Mouse (Mus musculus): Measurements from ENCODE around the gene Sec16b.

Sec16b gene

DNA sequence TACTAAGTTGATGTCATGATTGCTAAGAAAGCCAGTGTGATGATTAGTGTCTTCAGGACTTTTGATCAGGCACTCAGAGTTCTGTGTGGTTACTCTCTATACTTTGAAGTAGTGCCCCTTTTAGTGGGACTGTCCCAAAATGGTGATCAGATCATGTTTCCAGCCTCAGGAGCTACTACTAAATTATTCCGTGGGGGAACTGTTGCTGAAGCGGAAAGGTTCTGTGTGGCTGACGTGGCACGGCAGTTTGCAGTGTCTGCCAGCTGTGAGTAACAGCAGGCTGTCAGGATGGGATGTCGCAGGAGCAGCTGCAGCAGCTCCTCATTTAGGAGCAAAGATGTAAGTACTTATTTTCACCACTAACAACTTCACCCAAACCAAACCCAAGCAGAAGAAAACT, at the start of gene Sec16b:
Gene Sec16b, plus strand, starts transcription at position 207 of the 400 bp plus-strand sequence.
- DNase-seq (ENCODE audit: low spot score) = no peak

DNA sequence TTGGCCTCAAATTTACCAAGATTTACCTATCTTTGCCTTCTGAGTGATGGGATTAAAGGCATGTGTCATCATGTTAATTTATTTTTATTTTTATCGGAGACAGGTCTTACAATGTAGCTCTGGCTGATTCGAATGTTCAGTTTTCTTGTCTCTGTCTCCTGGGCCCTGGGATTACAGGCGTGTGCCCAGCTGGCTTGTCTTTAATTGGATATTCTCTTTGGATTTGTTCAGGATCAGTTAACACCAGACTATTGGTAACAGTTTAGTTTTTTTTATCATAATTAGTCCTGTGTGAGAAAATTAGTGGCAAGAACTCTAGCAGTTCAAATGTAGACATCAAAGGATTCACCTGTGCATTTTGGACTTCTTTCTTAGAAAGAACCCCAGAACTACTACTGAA, 48.7 kb upstream of the Sec16b start:
- DNase-seq (ENCODE audit: low spot score) = no peak

GRCm38 (mm10) chr1:157458421-157459208, 47.9 kb upstream of the Sec16b start, which contains the start of gene Cryzl2:
TSS of gene Cryzl2 (plus strand) at chr1:157458577.
- peak; percentile 71 for DNase-seq (ENCODE audit: low spot score)

- DNase-seq (ENCODE audit: low spot score) = no peak
Measured at GRCm38 (mm10) chr1:157459904-157460303, 46.6 kb upstream of the Sec16b start.

- no peak for DNase-seq (ENCODE audit: low spot score)
Measured at GRCm38 (mm10) chr1:157461276-157461675, 45.3 kb upstream of the Sec16b start.

GRCm38 (mm10) chr1:157462336-157462735, 44.2 kb upstream of the Sec16b start:
- no peak for DNase-seq (ENCODE audit: low spot score)

DNA sequence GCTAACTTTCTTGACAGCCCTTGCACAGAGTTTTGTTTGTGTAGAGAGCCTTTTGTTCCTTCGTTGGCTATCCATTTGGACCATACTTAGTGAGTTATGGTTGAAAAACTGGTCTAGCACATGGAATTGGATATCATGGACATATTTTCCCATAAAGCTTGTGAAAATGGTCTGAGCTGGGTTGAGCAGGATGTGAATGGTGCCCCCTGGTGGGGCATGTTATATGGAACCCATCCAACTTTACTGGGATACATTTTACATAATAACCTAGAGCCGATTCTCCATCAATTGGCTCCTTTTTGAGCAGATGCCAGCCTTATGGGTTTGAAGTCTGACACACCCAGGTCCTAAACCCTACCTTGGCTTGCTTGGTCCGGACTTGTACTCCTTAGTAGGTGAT, 41.3 kb upstream of the Sec16b start:
- DNase-seq (ENCODE audit: low spot score) = no peak

DNA sequence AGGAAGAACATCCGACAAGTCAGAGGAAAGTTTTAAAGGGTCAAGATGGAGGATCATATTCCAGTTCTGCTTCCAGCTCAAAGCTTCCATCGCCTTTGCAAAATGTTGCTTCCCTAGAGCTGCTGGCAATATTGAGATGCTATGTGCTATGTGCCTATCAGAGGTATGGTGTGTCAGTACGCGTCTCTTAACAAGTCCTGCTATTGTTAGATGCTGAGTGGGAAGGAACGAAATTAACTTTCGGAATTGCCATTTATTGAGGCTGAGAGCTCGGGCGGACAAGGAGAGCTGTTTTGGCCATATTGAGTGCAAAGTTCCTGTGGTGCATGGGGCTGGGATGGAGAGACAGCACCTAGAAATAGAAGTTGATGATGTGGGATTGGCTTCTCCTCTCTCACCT, 38.7 kb upstream of the Sec16b start:
- DNase-seq (ENCODE audit: low spot score) = no peak

- DNase-seq (ENCODE audit: low spot score) = no peak
Measured at GRCm38 (mm10) chr1:157470761-157471386, 35.7 kb upstream of the Sec16b start.

DNA sequence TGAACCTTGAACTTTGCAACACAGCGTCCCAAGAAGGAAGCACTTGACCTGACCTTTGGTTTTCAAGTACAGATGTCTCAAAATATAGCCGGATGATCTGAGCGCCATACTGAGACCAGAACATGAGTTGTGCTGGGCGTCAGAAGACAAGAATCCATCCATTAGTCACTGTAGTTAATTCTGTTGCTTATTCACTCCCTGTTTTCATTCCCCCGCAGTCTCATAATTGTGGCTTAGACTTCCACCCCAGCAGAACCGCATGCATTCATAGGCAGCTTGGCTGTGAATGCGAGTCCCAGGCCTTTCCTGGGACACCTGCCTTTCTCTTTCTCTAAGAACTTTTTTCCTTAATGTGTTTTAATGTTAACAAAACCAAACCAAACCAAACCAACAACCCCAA, 33.8 kb upstream of the Sec16b start:
- DNase-seq (ENCODE audit: low spot score) = no peak

GRCm38 (mm10) chr1:157474865-157475264, 31.7 kb upstream of the Sec16b start:
- no peak for DNase-seq (ENCODE audit: low spot score)

DNA sequence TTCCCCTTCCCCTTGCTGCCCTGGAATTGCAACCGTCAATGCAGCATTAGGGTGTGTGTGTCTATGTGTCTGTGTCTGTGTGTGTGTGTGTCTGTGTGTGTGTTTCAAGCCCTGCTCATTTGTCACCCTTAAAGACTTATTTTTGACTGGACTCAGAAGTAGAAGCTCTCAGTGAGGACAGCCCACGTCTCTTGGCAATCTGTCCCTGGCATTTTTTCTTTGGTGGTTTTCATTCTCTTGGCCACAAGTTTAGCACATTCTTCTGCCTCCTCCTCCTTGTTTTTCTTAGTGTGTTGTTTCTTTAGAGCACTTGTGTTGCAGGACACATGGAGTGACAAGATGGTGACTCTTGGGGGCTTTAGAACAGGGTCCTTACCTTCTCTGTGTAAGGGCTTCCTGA, 30.3 kb upstream of the Sec16b start:
- no peak for DNase-seq (ENCODE audit: low spot score)

DNA sequence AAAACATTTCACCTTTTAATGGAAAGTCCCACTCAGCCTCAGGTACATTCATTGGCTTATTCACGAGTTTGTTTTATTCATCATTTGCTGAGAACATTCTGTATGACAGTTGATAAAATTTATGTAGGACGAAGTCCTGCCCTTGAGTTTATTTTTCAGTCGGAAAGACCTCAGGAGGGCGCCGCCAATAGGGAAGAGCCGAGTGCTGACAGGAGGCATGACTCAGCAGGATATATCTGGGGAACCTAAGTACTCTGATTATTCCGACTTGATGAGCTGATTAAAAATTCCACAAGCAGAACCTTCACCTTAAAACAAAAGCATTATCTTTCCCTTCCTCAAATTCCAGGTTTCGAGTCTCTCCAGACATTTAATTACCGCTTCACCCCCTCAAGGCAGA, 26.4 kb upstream of the Sec16b start:
- DNase-seq (ENCODE audit: low spot score) = no peak

GRCm38 (mm10) chr1:157480901-157481300, 25.6 kb upstream of the Sec16b start:
- DNase-seq (ENCODE audit: low spot score) = no peak

DNA sequence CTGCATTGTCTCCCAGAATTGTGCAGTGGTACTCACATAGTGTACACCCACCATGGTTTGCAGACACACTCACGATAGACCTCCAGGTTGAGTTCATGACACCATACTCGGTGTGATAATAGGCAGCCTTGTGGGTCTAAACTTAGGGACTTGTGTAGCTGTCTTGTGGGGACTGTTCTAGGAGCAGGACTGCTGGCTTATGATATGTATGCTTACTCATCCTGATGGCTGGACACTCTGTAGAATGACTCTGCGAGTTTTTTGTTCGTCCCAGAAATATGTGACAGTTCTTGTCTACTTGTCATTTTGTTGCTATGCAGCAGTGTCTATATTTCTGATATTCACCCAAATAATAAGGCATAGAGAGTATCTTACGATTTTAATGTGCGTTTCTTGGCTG, 24.9 kb upstream of the Sec16b start:
- no peak for DNase-seq (ENCODE audit: low spot score)

- DNase-seq (ENCODE audit: low spot score) = no peak
Measured at GRCm38 (mm10) chr1:157484161-157484560, 22.4 kb upstream of the Sec16b start.

DNA sequence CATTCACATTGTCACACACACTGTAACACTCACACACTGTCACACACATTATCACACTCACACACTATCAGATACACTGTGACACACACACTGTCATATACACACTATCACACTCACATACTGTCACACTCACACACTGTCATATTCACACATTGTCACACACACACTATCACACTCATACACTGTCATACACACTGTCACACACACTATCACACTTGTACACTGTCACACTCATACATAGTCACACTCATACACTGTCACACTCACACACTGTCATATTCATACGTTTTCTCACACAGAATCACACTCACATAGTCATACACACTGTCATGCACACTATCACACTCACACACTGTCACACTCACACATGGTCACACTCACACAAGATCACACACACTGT, 5.9 kb upstream of the Sec16b start:
- no peak for DNase-seq (ENCODE audit: low spot score)

DNA sequence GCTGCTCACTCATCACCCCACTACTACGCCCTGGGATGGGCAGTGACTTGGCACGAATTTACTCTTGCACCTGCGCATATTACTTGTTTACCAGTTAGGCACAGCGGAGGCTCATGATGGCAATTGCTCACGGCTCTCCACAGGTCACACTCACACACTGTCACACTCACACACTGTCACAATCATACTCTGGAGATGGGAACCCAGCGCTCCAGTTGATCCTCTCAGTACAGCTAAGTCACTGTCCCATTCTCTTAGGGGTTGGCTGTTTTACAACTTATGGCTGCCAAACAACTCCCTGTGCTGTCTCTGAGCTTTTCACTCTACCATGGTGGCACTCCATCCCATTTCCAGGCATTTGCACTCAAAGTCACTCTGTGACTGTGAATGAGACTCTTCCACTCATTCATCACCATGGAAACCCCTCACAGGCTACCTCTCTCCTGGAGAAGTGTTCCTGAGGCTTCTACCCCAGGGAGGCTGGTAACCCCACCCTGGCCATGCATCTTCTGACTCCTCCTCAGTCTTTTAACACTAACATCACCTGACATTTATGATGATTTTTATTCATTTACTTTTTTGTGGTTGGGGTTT, 5.1 kb upstream of the Sec16b start:
- DNase-seq (ENCODE audit: low spot score) = no peak

- DNase-seq (ENCODE audit: low spot score) = no peak
Measured at GRCm38 (mm10) chr1:157503071-157503470, 3.5 kb upstream of the Sec16b start.

DNA sequence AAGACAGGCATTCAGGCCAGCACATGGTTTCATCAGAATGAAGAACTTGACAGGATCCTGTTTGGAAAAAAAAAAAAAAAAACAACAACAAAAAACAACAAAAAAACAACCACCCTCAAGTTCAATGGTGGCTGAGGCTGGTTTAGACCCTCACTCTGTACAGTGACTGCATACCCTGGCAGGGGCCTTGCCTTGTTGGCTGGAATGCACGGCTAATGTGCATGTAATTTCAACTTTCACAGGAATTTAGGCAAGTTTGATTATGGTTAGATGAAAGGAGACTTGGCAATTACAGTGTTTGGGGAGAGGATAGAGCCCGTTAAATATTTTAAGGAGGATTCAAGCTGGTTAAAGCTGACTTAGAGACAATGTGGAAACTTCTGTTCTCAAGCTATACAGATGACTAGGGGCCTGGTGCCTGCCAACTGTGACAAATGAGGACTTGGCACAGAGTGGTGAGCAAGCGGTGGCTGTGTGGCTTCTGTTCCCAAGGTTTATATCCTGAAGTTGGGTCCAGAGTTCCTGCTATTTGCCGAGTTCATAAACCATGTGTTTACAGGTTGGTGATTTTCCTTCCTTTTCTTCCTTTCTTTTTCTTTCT, 567 bp downstream of the Sec16b start:
- no peak for DNase-seq (ENCODE audit: low spot score)

GRCm38 (mm10) chr1:157507814-157508213, 1.3 kb downstream of the Sec16b start:
- DNase-seq (ENCODE audit: low spot score) = no peak

DNA sequence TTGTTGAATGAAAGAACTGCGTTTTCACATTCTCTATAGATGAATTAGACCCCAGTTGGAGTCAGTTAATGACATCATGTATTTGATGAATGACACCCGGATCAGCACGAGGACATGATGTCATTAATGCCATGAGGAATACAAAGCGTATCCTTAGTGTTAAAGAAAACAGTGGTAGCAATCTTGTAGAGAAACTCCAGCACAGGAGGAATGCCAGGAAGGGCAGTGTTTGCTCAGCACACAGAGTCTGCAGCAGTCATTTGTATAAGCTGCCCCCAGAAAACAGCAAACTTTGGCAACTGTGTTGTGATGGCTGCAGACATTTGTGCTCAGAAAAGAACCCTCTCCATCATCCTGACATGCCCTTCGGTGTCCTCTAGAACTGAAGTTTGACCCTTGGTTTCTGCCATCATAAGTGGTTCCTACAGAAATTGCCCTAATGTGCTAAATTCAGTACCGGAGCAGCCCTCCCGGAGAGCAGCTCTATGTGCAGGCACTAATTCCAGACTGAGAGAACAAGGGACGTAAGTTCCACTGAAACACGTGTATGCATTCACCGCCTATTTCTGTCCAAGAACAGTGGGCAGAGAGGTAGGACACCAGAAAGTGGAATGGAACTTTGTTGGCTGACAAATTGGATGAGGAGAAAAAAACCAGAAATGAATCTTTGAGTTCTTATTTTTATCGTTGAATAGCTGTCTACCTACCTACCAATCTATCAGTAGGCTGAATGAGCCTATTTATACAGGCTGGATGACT, 6.3 kb downstream of the Sec16b start:
- no peak for DNase-seq (ENCODE audit: low spot score)

All from ovary, adult 18-20 months (tissue).